Mouse (Mus musculus): ENCODE data around the gene Noa1.

GRCm38 (mm10) chr5:77309051-77309906 is 605 bp downstream of the Noa1 start:
- no peak for TF ChIP-seq POLR2A (IDR thresholded peaks at IDR 0.05; ENCODE audit: low read depth, low read length)
- TF ChIP-seq CTCF (IDR thresholded peaks at IDR 0.05; ENCODE audit: borderline replicate concordance, insufficient read depth, low read length) = no peak

Measured in embryonic fibroblast, embryonic 13.5 days (primary cell).